Mouse (Mus musculus) MEL-GATA-1-ER (cell line): Measurements from ENCODE around the gene Jak2.

Experiments used
- DNase-seq: peaks from one replicate; pipeline ENCODE4 v3.0.0-alpha.2; 2012; ENCODE audit warnings: low read depth; ENCODE audit errors: extremely low read depth

Jak2 gene

GRCm38 (mm10) chr19:29251191-29251957 is at the start of gene Jak2:
Gene Jak2, plus strand, starts transcription at chr19:29251828.
- peak; percentile 82 for DNase-seq

- peak; percentile 66 for DNase-seq
Measured at GRCm38 (mm10) chr19:29203337-29203736, 48.3 kb upstream of the Jak2 start.

- DNase-seq: no peak
Measured at GRCm38 (mm10) chr19:29204583-29204982, 47.0 kb upstream of the Jak2 start.

- DNase-seq: no peak
Measured at GRCm38 (mm10) chr19:29205267-29205666, 46.4 kb upstream of the Jak2 start.

- DNase-seq: peak; percentile 77
Measured at GRCm38 (mm10) chr19:29209898-29210297, 41.7 kb upstream of the Jak2 start.

- no peak for DNase-seq
Measured at GRCm38 (mm10) chr19:29210319-29210718, 41.3 kb upstream of the Jak2 start.

- DNase-seq: no peak
Measured at GRCm38 (mm10) chr19:29215811-29216509, 35.7 kb upstream of the Jak2 start.

GRCm38 (mm10) chr19:29221867-29222266 is 29.8 kb upstream of the Jak2 start:
- DNase-seq: no peak

- no peak for DNase-seq
Measured at GRCm38 (mm10) chr19:29224968-29225367, 26.7 kb upstream of the Jak2 start.

GRCm38 (mm10) chr19:29226996-29227395 is 24.6 kb upstream of the Jak2 start:
- no peak for DNase-seq

- peak; percentile 100 for DNase-seq
Measured at GRCm38 (mm10) chr19:29227941-29228590, 23.6 kb upstream of the Jak2 start.

GRCm38 (mm10) chr19:29228989-29229388 is 22.6 kb upstream of the Jak2 start:
- no peak for DNase-seq

- DNase-seq: no peak
Measured at GRCm38 (mm10) chr19:29232738-29233137, 18.9 kb upstream of the Jak2 start.

- DNase-seq: peak; percentile 87
Measured at GRCm38 (mm10) chr19:29236658-29237385, 14.8 kb upstream of the Jak2 start.

- no peak for DNase-seq
Measured at GRCm38 (mm10) chr19:29238171-29238570, 13.5 kb upstream of the Jak2 start.

GRCm38 (mm10) chr19:29239513-29240235 is 12.0 kb upstream of the Jak2 start:
- DNase-seq: no peak

- no peak for DNase-seq
Measured at GRCm38 (mm10) chr19:29240676-29241075, 11.0 kb upstream of the Jak2 start.

- DNase-seq: peak; percentile 94
Measured at GRCm38 (mm10) chr19:29241581-29241980, 10.0 kb upstream of the Jak2 start.

GRCm38 (mm10) chr19:29249933-29250332 is 1.7 kb upstream of the Jak2 start:
- no peak for DNase-seq

GRCm38 (mm10) chr19:29251958-29252801 is 552 bp downstream of the Jak2 start:
- peak; percentile 87 for DNase-seq
